Mouse (Mus musculus): Measurements from ENCODE around the gene Hoxc6. TPM values are rescaled to one million over a fixed set of nuclear protein-coding genes. Genes with fewer than 3 reads are reported as not detected.

Gene Hoxc6
- total RNA-seq, 2 experiments from 2014 or later = not detected

GRCm38 (mm10) chr15:103032646-103033575 is 34.9 kb downstream of the Hoxc6 start:
- ATAC-seq (replicated peaks; ENCODE audit: low FRiP score, low TSS enrichment, poor library complexity, severe bottlenecking) = no peak

DNA sequence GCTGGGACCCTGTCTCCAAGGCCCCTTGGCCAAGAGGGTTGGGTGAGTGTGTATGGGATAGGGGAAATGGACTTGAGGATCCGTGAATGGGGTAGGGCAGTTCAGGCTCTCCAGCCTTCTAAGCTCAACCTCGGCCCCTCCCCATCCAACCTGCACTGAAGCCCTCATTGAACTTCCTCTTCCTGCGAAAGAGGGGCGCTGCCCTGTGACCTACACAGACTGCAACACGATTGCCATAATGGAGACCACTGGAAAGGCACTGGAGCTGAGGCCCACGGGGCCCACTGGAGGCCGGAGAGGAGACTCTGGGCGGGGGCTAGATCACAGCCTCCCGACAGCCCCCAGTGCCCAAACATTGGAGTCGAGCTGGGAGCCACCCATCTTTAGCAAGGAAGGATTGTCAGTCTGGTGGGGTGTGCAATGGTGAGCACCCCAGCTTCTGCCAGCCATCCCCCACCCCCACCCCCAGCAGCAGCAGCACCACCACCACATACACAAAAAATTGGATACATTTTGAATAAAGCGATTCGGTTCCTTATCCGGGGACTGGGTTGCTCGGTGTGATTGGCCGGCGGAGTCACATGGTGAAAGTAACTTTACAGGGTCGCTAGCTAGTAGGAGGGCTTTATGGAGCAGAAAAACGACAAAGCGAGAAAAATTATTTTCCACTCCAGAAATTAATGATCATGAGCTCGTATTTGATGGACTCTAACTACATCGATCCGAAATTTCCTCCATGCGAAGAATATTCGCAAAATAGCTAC is 36.2 kb downstream of the Hoxc6 start:
- ATAC-seq (replicated peaks; ENCODE audit: low FRiP score, low TSS enrichment, poor library complexity, severe bottlenecking) = no peak

DNA sequence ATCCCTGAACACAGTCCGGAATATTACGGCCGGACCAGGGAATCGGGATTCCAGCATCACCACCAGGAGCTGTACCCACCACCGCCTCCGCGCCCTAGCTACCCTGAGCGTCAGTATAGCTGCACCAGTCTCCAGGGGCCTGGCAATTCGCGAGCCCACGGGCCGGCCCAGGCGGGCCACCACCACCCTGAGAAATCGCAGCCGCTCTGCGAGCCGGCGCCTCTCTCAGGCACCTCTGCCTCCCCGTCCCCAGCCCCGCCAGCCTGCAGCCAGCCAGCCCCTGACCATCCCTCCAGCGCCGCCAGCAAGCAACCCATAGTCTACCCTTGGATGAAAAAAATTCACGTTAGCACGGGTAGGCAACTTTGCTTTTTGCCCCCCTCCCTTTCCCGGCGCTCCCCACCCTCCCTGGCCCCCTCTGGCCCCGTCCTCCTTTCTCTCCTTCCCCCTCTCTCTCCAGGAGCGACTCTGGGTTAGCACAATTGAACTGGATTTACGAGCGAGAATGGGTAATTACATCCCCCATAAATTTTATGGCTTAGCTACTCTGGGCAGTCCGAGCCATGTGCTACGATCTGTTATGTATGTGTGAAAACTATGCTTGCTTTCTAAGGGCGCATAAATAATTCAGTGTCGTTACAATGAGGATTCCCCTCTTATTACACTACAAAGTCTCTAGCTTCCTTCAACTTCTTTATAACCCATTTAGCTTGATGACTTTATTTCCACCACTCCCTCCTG is 36.9 kb downstream of the Hoxc6 start:
- ATAC-seq (replicated peaks; ENCODE audit: low FRiP score, low TSS enrichment, poor library complexity, severe bottlenecking) = no peak

DNA sequence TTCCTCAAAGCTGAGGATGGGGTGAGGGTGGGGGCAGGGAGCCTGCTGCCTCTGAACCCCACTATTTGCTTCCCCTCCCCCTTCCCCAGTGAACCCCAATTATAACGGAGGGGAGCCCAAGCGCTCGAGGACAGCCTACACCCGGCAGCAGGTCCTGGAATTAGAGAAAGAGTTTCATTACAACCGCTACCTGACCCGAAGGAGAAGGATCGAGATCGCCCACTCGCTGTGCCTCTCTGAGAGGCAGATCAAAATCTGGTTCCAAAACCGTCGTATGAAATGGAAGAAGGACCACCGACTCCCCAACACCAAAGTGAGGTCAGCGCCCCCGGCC is 37.5 kb downstream of the Hoxc6 start:
- ATAC-seq (replicated peaks; ENCODE audit: low FRiP score, low TSS enrichment, poor library complexity, severe bottlenecking) = no peak

GRCm38 (mm10) chr15:103037579-103037978 is 39.5 kb downstream of the Hoxc6 start:
- ATAC-seq (replicated peaks; ENCODE audit: low FRiP score, low TSS enrichment, poor library complexity, severe bottlenecking) = no peak

GRCm38 (mm10) chr15:103038701-103039480 is 40.8 kb downstream of the Hoxc6 start:
- ATAC-seq (replicated peaks; ENCODE audit: low FRiP score, low TSS enrichment, poor library complexity, severe bottlenecking) = no peak

GRCm38 (mm10) chr15:103039609-103040008 is 41.6 kb downstream of the Hoxc6 start:
- no peak for ATAC-seq (replicated peaks; ENCODE audit: low FRiP score, low TSS enrichment, poor library complexity, severe bottlenecking)

- no peak for ATAC-seq (replicated peaks; ENCODE audit: low FRiP score, low TSS enrichment, poor library complexity, severe bottlenecking)
These were observed 42.5 kb downstream of the Hoxc6 start for GRCm38 (mm10) chr15:103040601-103041000.

GRCm38 (mm10) chr15:103041613-103042012 is 43.6 kb downstream of the Hoxc6 start:
- no peak for ATAC-seq (replicated peaks; ENCODE audit: low FRiP score, low TSS enrichment, poor library complexity, severe bottlenecking)

DNA sequence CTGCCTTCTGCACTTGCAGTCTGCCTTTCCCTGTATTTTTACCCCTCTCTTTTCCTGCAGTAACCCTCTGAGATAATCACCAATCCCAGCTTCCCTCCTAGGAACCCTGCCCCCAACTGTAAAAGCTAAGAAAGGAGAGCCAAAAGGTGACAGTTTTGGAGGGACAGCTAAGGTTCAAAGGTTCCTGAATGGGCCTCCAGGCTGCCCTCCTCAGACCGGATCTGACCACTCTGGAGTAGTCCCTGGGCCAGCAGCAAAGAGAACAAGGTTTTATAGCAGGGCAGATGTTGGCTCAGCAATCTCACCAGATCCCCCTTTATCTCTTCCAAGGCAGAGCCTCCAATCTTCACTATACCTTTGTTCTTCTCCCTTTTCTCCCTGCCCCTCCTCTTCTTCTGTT is 44.2 kb downstream of the Hoxc6 start:
- ATAC-seq (replicated peaks; ENCODE audit: low FRiP score, low TSS enrichment, poor library complexity, severe bottlenecking) = no peak

DNA sequence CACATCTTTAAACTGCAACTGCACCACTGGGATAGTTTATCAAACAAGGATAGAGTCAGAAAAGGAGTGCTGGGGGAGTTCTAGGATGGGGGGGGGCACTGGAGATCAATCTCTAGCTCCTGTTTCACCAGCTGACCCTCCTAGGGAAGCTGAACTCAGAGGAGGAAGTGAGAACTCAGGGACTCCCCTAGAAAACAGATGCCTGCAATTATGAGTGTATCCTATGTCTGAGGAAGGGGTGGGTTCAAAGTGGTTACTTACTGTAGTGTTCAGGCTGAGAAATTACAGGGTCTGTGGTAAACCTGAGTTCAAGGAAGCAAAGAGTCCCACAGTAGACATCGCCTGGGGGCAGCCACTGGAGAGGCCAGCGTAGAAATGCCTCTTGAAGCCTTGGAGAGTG is 53.6 kb downstream of the Hoxc6 start:
- ATAC-seq (replicated peaks; ENCODE audit: low FRiP score, low TSS enrichment, poor library complexity, severe bottlenecking) = no peak

DNA sequence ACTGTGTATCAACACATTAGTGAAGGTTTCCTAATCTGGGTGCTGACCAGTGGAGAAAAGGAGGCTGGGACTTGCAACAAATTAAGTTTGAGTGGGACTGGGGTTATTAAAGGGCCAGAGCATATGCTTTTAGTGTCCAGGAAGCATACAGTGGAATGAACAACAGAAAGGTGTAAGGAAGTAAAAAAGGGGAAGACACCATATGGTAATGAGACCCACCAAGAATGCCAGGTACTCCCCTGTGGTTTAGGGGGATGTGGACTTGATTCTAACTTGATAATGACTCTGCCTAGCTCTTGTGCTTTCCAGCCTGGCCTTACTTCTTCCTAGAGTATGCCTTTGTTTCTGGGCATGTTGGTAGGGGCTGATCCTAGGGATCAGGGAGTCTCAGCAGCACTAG is 55.2 kb downstream of the Hoxc6 start:
- ATAC-seq (replicated peaks; ENCODE audit: low FRiP score, low TSS enrichment, poor library complexity, severe bottlenecking) = no peak

DNA sequence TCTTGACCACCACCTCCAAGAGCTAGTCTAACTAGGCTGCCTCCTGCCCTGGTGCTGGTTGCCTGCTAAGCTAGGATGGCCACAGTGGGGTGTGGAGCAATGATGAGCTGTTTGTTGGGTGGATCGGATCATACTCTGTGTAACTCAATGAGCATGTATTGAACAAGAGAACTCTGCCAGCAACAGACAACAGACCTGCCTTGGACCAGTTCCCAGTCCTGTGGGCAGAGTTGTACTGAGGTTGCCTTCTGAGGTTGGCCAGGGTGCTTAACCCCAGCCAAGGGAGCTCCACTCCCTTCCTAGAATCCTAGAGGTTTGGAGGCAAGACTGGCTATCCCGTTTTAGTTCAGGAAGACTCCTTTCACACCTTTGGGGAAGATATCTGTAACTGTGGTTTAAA is 58.3 kb downstream of the Hoxc6 start:
- ATAC-seq (replicated peaks; ENCODE audit: low FRiP score, low TSS enrichment, poor library complexity, severe bottlenecking) = no peak

- no peak for ATAC-seq (replicated peaks; ENCODE audit: low FRiP score, low TSS enrichment, poor library complexity, severe bottlenecking)
These were observed 60.7 kb downstream of the Hoxc6 start for GRCm38 (mm10) chr15:103058715-103059114.

- ATAC-seq (replicated peaks; ENCODE audit: low FRiP score, low TSS enrichment, poor library complexity, severe bottlenecking) = no peak
These were observed 61.4 kb downstream of the Hoxc6 start for GRCm38 (mm10) chr15:103059393-103059992.

DNA sequence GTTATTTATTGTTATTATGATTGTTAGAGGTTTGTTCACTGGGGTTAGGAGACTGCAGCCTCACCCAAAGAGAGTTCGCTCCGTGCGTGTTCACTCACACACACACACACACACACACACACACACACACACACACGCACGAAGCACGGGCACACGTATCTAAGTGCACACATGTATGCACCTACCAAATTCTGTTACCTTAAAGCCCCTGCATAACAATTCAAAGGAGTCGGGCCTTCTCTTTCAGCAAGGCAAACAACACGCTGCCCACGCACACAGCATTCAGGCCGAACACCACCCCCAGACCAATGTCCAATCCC is 61.9 kb downstream of the Hoxc6 start:
- no peak for ATAC-seq (replicated peaks; ENCODE audit: low FRiP score, low TSS enrichment, poor library complexity, severe bottlenecking)

- no peak for ATAC-seq (replicated peaks; ENCODE audit: low FRiP score, low TSS enrichment, poor library complexity, severe bottlenecking)
These were observed 62.5 kb downstream of the Hoxc6 start for GRCm38 (mm10) chr15:103060341-103061130.

DNA sequence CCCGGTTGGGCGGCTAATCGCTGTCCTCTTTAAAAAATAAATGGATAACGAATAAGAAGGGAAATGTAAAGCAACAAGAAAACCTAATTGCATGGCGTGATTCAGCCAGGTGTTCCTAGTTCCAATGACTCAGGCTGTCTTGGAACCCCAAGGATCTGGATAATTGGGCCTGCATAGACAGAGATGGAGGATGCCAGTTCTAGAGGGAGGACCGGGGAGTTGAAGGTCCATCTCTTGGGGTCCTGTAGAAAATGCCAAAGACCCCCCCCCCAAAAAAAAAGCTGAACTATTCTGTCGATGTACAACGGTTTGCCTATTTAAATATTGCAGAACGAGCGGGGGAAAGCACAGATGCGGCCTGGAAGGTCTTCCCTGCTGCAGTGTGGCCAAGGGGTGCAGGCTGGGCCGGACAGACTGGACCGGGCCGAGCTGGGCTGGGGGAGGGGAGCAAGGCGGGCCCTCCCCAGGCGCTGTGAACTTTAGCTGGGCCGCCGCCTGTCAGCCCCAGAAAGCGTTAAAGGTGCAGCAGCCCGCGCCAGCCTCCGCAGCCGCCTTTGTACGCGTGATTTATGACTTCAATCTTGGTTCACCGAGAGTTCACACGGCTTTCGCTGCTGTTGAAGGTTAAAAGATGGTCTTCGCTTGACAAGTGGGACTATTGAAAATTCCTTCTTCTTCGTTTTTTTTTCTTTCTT is 63.2 kb downstream of the Hoxc6 start:
- no peak for ATAC-seq (replicated peaks; ENCODE audit: low FRiP score, low TSS enrichment, poor library complexity, severe bottlenecking)

All from megakaryocyte-erythroid progenitor cell, adult 5-6 weeks (primary cell).